12 mouse cellular contexts compared by ENCODE assay signal in genomic region chr7:112483382-112483781, GRCm38 (mm10). TPM values are rescaled to one million over a fixed set of nuclear protein-coding genes. Genes with fewer than 3 reads are reported as not detected.
DNase-seq lines count a peak whose midpoint lies in the region; ATAC-seq and TF ChIP-seq lines count a peak whose summit lies in the region.
"Had no signal": no experiment of that assay in that cellular context is flagged by ENCODE, and none has a peak within 500 bp of the region (broad histone marks: within the 10 kb centered on the region; RNA-seq: fewer than 3 reads in every experiment).

No protein-coding gene starts in this region.

- ATAC-seq in heart, embryonic 11.5 days (replicated peaks; ENCODE audit: insufficient number of reproducible peaks, low FRiP score, low TSS enrichment), result no peak
- no peak for ATAC-seq in midbrain, embryonic 12.5 days (ENCODE audit: low FRiP score, low read depth)
- no peak for ATAC-seq in midbrain, embryonic 11.5 days (ENCODE audit: low FRiP score)
- ATAC-seq in forebrain, embryonic 13.5 days, result no peak

- H3K27me3 ChIP-seq in heart, embryonic 11.5 days (ENCODE audit: control insufficient read depth, insufficient read depth, low read length), result no peaks in the 10 kb centered on the region
- no peaks in the 10 kb centered on the region for H3K27me3 ChIP-seq in heart, adult 2 months (ENCODE audit: control insufficient read depth, insufficient read depth, low read length)
- no peaks in the 10 kb centered on the region for H3K27me3 ChIP-seq in midbrain, embryonic 12.5 days
- H3K27me3 ChIP-seq in midbrain, embryonic 11.5 days (ENCODE audit: control insufficient read depth, insufficient read depth, low read length), result no peaks in the 10 kb centered on the region
- H3K27me3 ChIP-seq in forebrain, embryonic 13.5 days, result no peaks in the 10 kb centered on the region
- H3K27me3 ChIP-seq: hindbrain, embryonic 15.5 days; liver, embryonic 13.5 days had no signal

- no peak for TF ChIP-seq EP300 in heart, adult 2 months (IDR thresholded peaks at IDR 0.05; ENCODE audit: insufficient read depth, low read depth, low read length)

- TF ChIP-seq POLR2A in heart, adult 2 months (IDR thresholded peaks at IDR 0.05; ENCODE audit: insufficient read depth, low read depth, low read length), result no peak

- 28% methylated on average over 2 of the region's 2 CpGs for WGBS in heart, embryonic 11.5 days (ENCODE audit: insufficient replicate concordance)
- WGBS in heart, adult 2 months, result 46% methylated on average over 2 of the region's 2 CpGs
- WGBS in midbrain, embryonic 12.5 days, result 7% methylated on average over 2 of the region's 2 CpGs
- WGBS in midbrain, embryonic 11.5 days, result 12% methylated on average over 2 of the region's 2 CpGs
- WGBS in forebrain, embryonic 13.5 days, result 0% methylated on average over 2 of the region's 2 CpGs

- peaks cover 25% of the 10 kb centered on the region for H3K4me1 ChIP-seq in heart, embryonic 11.5 days (ENCODE audit: control insufficient read depth, insufficient read depth, low read length)
- peaks cover 11% of the 10 kb centered on the region for H3K4me1 ChIP-seq in heart, adult 2 months (ENCODE audit: control insufficient read depth, insufficient read depth, low read length)
- H3K4me1 ChIP-seq in midbrain, embryonic 12.5 days, result peaks cover 18% of the 10 kb centered on the region
- peaks cover 10% of the 10 kb centered on the region for H3K4me1 ChIP-seq in midbrain, embryonic 11.5 days (ENCODE audit: control insufficient read depth, insufficient read depth, low read length)
- peaks cover 21% of the 10 kb centered on the region for H3K4me1 ChIP-seq in forebrain, embryonic 13.5 days
- H3K4me1 ChIP-seq: liver, embryonic 13.5 days had no signal

- no peak for DNase-seq in heart, adult 2 months
- no peak for DNase-seq in midbrain, embryonic 11.5 days (ENCODE audit: low spot score, missing footprints)
- DNase-seq in MN1 (ENCODE audit: low spot score), result no peak
- no peak for DNase-seq in neural tube, embryonic 10.5 days (ENCODE audit: extremely low spot score, low spot score)
- DNase-seq: adrenal gland, postnatal 25 days; liver, embryonic 13.5 days; lung, postnatal 14 days had no signal

- no peak overlapping the region for H3K9ac ChIP-seq in heart, embryonic 11.5 days (ENCODE audit: low read depth, low read length)
- H3K9ac ChIP-seq in heart, adult 2 months (ENCODE audit: low read depth, low read length), result no peak overlapping the region
- H3K9ac ChIP-seq in midbrain, embryonic 12.5 days (replicated peaks), result 0 out of 2 replicates have a peak overlapping the region, but pooled peaks have one; percentile 4
- no peak overlapping the region; the same call in 1 of the 2 replicates for H3K9ac ChIP-seq in midbrain, embryonic 11.5 days (ENCODE audit: low read length)
- H3K9ac ChIP-seq in forebrain, embryonic 13.5 days, result no peak overlapping the region
- H3K9ac ChIP-seq: hindbrain, embryonic 15.5 days; liver, embryonic 13.5 days had no signal

- TF ChIP-seq CTCF in heart, adult 2 months (IDR thresholded peaks at IDR 0.05), result no peak

- H3K9me3 ChIP-seq in heart, embryonic 11.5 days (replicated peaks; ENCODE audit: control insufficient read depth, low read length), result no peaks in the 10 kb centered on the region
- no peaks in the 10 kb centered on the region for H3K9me3 ChIP-seq in midbrain, embryonic 12.5 days
- no peaks in the 10 kb centered on the region for H3K9me3 ChIP-seq in midbrain, embryonic 11.5 days (ENCODE audit: control insufficient read depth, low read length)
- H3K9me3 ChIP-seq in forebrain, embryonic 13.5 days (replicated peaks), result no peaks in the 10 kb centered on the region
- H3K9me3 ChIP-seq: hindbrain, embryonic 15.5 days; liver, embryonic 13.5 days had no signal

- H3K4me2 ChIP-seq in heart, embryonic 11.5 days, result no peak overlapping the region
- no peak overlapping the region for H3K4me2 ChIP-seq in midbrain, embryonic 12.5 days (replicated peaks)
- H3K4me2 ChIP-seq in midbrain, embryonic 11.5 days, result no peak overlapping the region
- no peak overlapping the region for H3K4me2 ChIP-seq in forebrain, embryonic 13.5 days
- H3K4me2 ChIP-seq: hindbrain, embryonic 15.5 days; liver, embryonic 13.5 days had no signal

- H3K36me3 ChIP-seq in heart, embryonic 11.5 days (ENCODE audit: control insufficient read depth, insufficient read depth, low read length), result no peaks in the 10 kb centered on the region
- no peaks in the 10 kb centered on the region for H3K36me3 ChIP-seq in heart, adult 2 months (ENCODE audit: control insufficient read depth, insufficient read depth, low read length)
- H3K36me3 ChIP-seq in midbrain, embryonic 12.5 days, result no peaks in the 10 kb centered on the region
- no peaks in the 10 kb centered on the region for H3K36me3 ChIP-seq in midbrain, embryonic 11.5 days (ENCODE audit: control insufficient read depth, insufficient read depth, low read length)
- no peaks in the 10 kb centered on the region for H3K36me3 ChIP-seq in forebrain, embryonic 13.5 days (ENCODE audit: poor library complexity, severe bottlenecking)
- H3K36me3 ChIP-seq: hindbrain, embryonic 15.5 days; liver, embryonic 13.5 days had no signal

- intact Hi-C loops in heart, adult 2 months (cut with DNase I), result no loop called here

- no peak overlapping the region for H3K4me3 ChIP-seq in heart, embryonic 11.5 days (ENCODE audit: low read depth, low read length)
- no peak overlapping the region for H3K4me3 ChIP-seq in heart, adult 2 months
- no peak overlapping the region for H3K4me3 ChIP-seq in midbrain, embryonic 12.5 days
- no peak overlapping the region for H3K4me3 ChIP-seq in midbrain, embryonic 11.5 days (ENCODE audit: low read depth, low read length)
- H3K4me3 ChIP-seq in forebrain, embryonic 13.5 days, result no peak overlapping the region
- H3K4me3 ChIP-seq: hindbrain, embryonic 15.5 days; liver, embryonic 13.5 days had no signal

- H3K79me2 ChIP-seq in heart, adult 2 months (replicated peaks; ENCODE audit: control insufficient read depth, insufficient read depth, low read length), result 0 out of 2 replicates have a peak, but pooled peaks cover 1% of the 10 kb centered on the region

- peak overlapping the region; percentile 35; the same call in 1 of the 2 replicates for H3K27ac ChIP-seq in heart, embryonic 11.5 days (ENCODE audit: low read depth, low read length)
- no peak overlapping the region for H3K27ac ChIP-seq in heart, adult 2 months
- H3K27ac ChIP-seq in midbrain, embryonic 12.5 days (replicated peaks), result 0 out of 2 replicates have a peak overlapping the region, but pooled peaks have one; percentile 35
- H3K27ac ChIP-seq in midbrain, embryonic 11.5 days (ENCODE audit: low read depth, low read length), result no peak overlapping the region
- H3K27ac ChIP-seq in forebrain, embryonic 13.5 days, result peak overlapping the region; percentile 48; the same call in 1 of the 2 replicates
- H3K27ac ChIP-seq: hindbrain, embryonic 15.5 days; liver, embryonic 13.5 days had no signal

RNA-seq across cellular contexts. Expression of gene Parva, which starts 56.1 kb away (rescaled TPM):
- 83.3 and 93.3 TPM in 2 replicates for polyA plus RNA-seq in heart, embryonic 11.5 days (2014; fragmentation: Nextera tagmentation; extraction: Ambion mirVana)
- total RNA-seq in heart, adult 2 months (2021), result 10 to 100 TPM; 44.3 to 45.5 TPM
- polyA plus RNA-seq in heart, adult 2 months (2012; rRNA removed), result 30.7 and 43.5 TPM in 2 replicates
- 54.8 and 55.6 TPM in 2 replicates for polyA plus RNA-seq in midbrain, embryonic 12.5 days (2016; fragmentation: Nextera tagmentation; extraction: Ambion mirVana)
- 50.0 and 50.2 TPM in 2 replicates for polyA plus RNA-seq in midbrain, embryonic 11.5 days (2014; fragmentation: Nextera tagmentation; extraction: Ambion mirVana)
- 27.6 and 31.9 TPM in 2 replicates for polyA plus RNA-seq in forebrain, embryonic 13.5 days (2015; fragmentation: Nextera tagmentation; extraction: Ambion mirVana)
- total RNA-seq: MEL had no signal

Comparison
In these comparisons a context has a peak if more than half of its experiments do, and no peak if none do; other contexts are left out.
1. H3K27ac ChIP-seq: peak in heart, embryonic 11.5 days (single experiment), midbrain, embryonic 12.5 days (single experiment) and forebrain, embryonic 13.5 days (single experiment); none in heart, adult 2 months (single experiment) and midbrain, embryonic 11.5 days (single experiment).